Mouse (Mus musculus) liver, postnatal 0 days (tissue): ENCODE results near the gene Itga3. TPM values are rescaled to one million over a fixed set of nuclear protein-coding genes. Genes with fewer than 3 reads are reported as not detected.

Experiments used
- ATAC-seq: fragments of 200-750 bp; cut with Nextera tagmentation; 2 replicates; pipeline ENCODE4 v1.8.0; 2017; ENCODE audit warnings: mild to moderate bottlenecking, moderate library complexity
- DNase-seq: peaks from one replicate; pipeline ENCODE4 v3.0.0-alpha.2; 2016
- H3K27ac ChIP-seq: fragments of 300-500 bp; sonication (generic); 2 replicates; pipeline ENCODE4 v1.5.1; 2014; ENCODE audit warnings: antibody characterized with exemption, moderate library complexity, mild to moderate bottlenecking, low read depth
- H3K27me3 ChIP-seq: fragments of 300-500 bp; sonication (generic); 2 replicates; pipeline ENCODE4 v1.6.1; 2014; ENCODE audit warnings: low read length, control low read depth, mixed read lengths; ENCODE audit not compliant: insufficient read depth
- H3K36me3 ChIP-seq: fragments of 300-500 bp; sonication (generic); replicated peaks from 2 replicates; pipeline ENCODE4 v1.6.1; 2014; ENCODE audit warnings: mild to moderate bottlenecking, control low read depth, low read length, moderate library complexity, mixed read lengths; ENCODE audit not compliant: insufficient read depth
- H3K4me1 ChIP-seq: fragments of 300-500 bp; sonication (generic); 2 replicates; pipeline ENCODE4 v1.6.1; 2014; ENCODE audit warnings: antibody characterized with exemption, mild to moderate bottlenecking, control low read depth; ENCODE audit not compliant: insufficient read depth
- H3K4me2 ChIP-seq: fragments of 300-500 bp; sonication (generic); 2 replicates; pipeline ENCODE4 v1.6.1; 2014; ENCODE audit warnings: low read depth, mild to moderate bottlenecking, low read length, moderate library complexity, mixed read lengths
- H3K4me3 ChIP-seq: fragments of 300-500 bp; sonication (generic); 2 replicates; pipeline ENCODE4 v1.5.1; 2014; ENCODE audit warnings: low read depth, low read length
- H3K9ac ChIP-seq: fragments of 300-500 bp; sonication (generic); replicated peaks from 2 replicates; pipeline ENCODE4 v1.6.1; 2014; ENCODE audit warnings: mild to moderate bottlenecking, moderate library complexity
- H3K9me3 ChIP-seq: fragments of 300-500 bp; sonication (generic); 2 replicates; pipeline ENCODE4 v1.6.1; 2016; ENCODE audit warnings: mild to moderate bottlenecking, control low read depth, low read length, mixed read lengths
- CTCF ChIP-seq: sonication (generic); IDR thresholded peaks from 2 replicates; pipeline ENCODE4 v1.5.1; 2016; ENCODE audit warnings: antibody characterized with exemption, low read depth
- EP300 ChIP-seq: IDR thresholded peaks from 2 replicates; pipeline ENCODE4 v1.6.1; 2016; ENCODE audit warnings: antibody characterized with exemption, low read depth, mild to moderate bottlenecking
- WGBS: fragments of 180-500 bp; shearing (Covaris S2); extraction: QIAGEN DNeasy Blood & Tissue Kit; methylation state at CpG from one replicate; pipeline ENCODE4 v1.1.7; 2014; ENCODE audit not compliant: insufficient replicate concordance; 5-methylcytosine and 5-hydroxymethylcytosine counted together
- polyA plus RNA-seq: library from polyadenylated mRNA; unstranded; fragments of >200 nt; fragmentation: Nextera tagmentation; extraction: Ambion mirVana; gene quantifications from 2 replicates; pipeline ENCODE4 v1.2.1, GENCODE M21; 2015

The Itga3 gene
- polyA plus RNA-seq, 1 experiment from 2014 or later: 1.0 TPM

GRCm38 (mm10) chr11:95088286-95088685 lies 11.7 kb upstream of the Itga3 start:
- Histone ChIP-seq H3K27me3 (no peaks in the 10 kb centered on the region), H3K4me3 (no peak overlapping the region), H3K9ac (no peak overlapping the region), H3K4me1 (peaks cover 3% of the 10 kb centered on the region; the same call in 1 of the 2 replicates), H3K9me3 (no peaks in the 10 kb centered on the region), H3K4me2 (no peak overlapping the region), H3K27ac (no peak overlapping the region), H3K36me3 (no peaks in the 10 kb centered on the region)
- ATAC-seq (no peak), DNase-seq (no peak)
- 60% methylated on average over 7 of the region's 7 CpGs for WGBS
- TF ChIP-seq EP300 (no peak), CTCF (no peak)

- Histone ChIP-seq H3K4me3 (no peak overlapping the region), H3K27ac (no peak overlapping the region), H3K27me3 (no peaks in the 10 kb centered on the region), H3K4me2 (no peak overlapping the region), H3K9ac (no peak overlapping the region), H3K4me1 (peaks cover 3% of the 10 kb centered on the region; the same call in 1 of the 2 replicates), H3K9me3 (no peaks in the 10 kb centered on the region), H3K36me3 (no peaks in the 10 kb centered on the region)
- no peak for DNase-seq
- TF ChIP-seq CTCF (no peak), EP300 (no peak)
- 57% methylated on average over 17 of the region's 17 CpGs for WGBS
- ATAC-seq: no peak
Observed at GRCm38 (mm10) chr11:95087301-95088228, 11.0 kb upstream of the Itga3 start.

- H3K4me3 ChIP-seq: no peak overlapping the region
- no peaks in the 10 kb centered on the region for H3K36me3 ChIP-seq
- DNase-seq: no peak
- H3K4me1 ChIP-seq: peaks cover 3% of the 10 kb centered on the region; the same call in 1 of the 2 replicates
- H3K27me3 ChIP-seq: no peaks in the 10 kb centered on the region
- ATAC-seq: no peak
- no peak overlapping the region for H3K27ac ChIP-seq
- TF ChIP-seq CTCF (no peak), EP300 (no peak)
- H3K9ac ChIP-seq: no peak overlapping the region
- 47% methylated on average over 5 of the region's 5 CpGs for WGBS
- H3K9me3 ChIP-seq: no peaks in the 10 kb centered on the region
- no peak overlapping the region for H3K4me2 ChIP-seq
Observed at GRCm38 (mm10) chr11:95086229-95086628, 9.6 kb upstream of the Itga3 start.

GRCm38 (mm10) chr11:95085710-95086109 lies 9.1 kb upstream of the Itga3 start:
- Histone ChIP-seq H3K9ac (no peak overlapping the region), H3K27ac (no peak overlapping the region), H3K9me3 (no peaks in the 10 kb centered on the region), H3K4me3 (no peak overlapping the region), H3K4me2 (no peak overlapping the region), H3K36me3 (no peaks in the 10 kb centered on the region), H3K4me1 (peaks cover 3% of the 10 kb centered on the region; the same call in 1 of the 2 replicates), H3K27me3 (no peaks in the 10 kb centered on the region)
- DNase-seq (no peak), ATAC-seq (no peak; the same call in 1 of the 2 replicates)
- TF ChIP-seq EP300 (no peak), CTCF (no peak)
- 19% methylated on average over 5 of the region's 5 CpGs for WGBS

GRCm38 (mm10) chr11:95084811-95085382 lies 8.3 kb upstream of the Itga3 start:
- no peak for TF ChIP-seq CTCF
- TF ChIP-seq EP300: no peak
- no peak overlapping the region for H3K4me2 ChIP-seq
- H3K27me3 ChIP-seq: no peaks in the 10 kb centered on the region
- H3K36me3 ChIP-seq: no peaks in the 10 kb centered on the region
- ATAC-seq (no peak), DNase-seq (no peak)
- 44% methylated on average over 5 of the region's 5 CpGs for WGBS
- peaks cover 3% of the 10 kb centered on the region; the same call in 1 of the 2 replicates for H3K4me1 ChIP-seq
- H3K4me3 ChIP-seq: no peak overlapping the region
- no peaks in the 10 kb centered on the region for H3K9me3 ChIP-seq
- no peak overlapping the region for H3K27ac ChIP-seq
- no peak overlapping the region for H3K9ac ChIP-seq

- 0 out of 2 replicates have a peak, but pooled peaks cover 4% of the 10 kb centered on the region for H3K27me3 ChIP-seq
Observed at GRCm38 (mm10) chr11:95084175-95084574, 7.6 kb upstream of the Itga3 start.

More at GRCm38 (mm10) chr11:95084175-95084574, 7.6 kb upstream of the Itga3 start:
- TF ChIP-seq CTCF: no peak
- no peak for TF ChIP-seq EP300
- 38% methylated on average over 4 of the region's 4 CpGs for WGBS
- Histone ChIP-seq H3K9me3 (no peaks in the 10 kb centered on the region), H3K4me3 (no peak overlapping the region), H3K36me3 (no peaks in the 10 kb centered on the region), H3K27ac (no peak overlapping the region), H3K4me1 (peaks cover 3% of the 10 kb centered on the region; the same call in 1 of the 2 replicates), H3K9ac (no peak overlapping the region), H3K4me2 (no peak overlapping the region)
- no peak for ATAC-seq
- no peak for DNase-seq
